Mouse (Mus musculus): ENCODE data around the gene Ccdc62. TPM values are rescaled to one million over a fixed set of nuclear protein-coding genes. Genes with fewer than 3 reads are reported as not detected.

Ccdc62 gene
- total RNA-seq, 2 experiments from 2014 or later = 2.2 TPM

DNA sequence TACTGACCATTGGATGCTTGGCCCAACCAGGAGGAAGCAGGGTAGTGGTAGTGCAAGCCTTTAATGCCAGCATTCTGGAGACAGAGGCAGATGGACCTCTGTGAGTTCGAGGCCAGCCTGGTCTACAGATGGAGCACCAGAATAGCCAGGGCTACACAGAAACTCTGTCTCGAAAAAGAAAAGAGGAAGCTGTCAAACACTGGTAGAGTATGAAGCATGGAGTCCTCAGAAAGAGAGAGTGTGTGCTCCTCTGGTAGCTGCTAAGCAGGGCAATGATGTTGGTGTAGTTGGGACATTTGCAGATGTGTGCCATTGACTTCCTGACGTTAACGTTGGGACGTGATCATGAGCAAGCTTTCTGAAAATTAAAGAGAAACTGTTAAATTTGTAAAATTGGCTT lies 8.0 kb downstream of the Ccdc62 start:
- DNase-seq = no peak

- peak; percentile 18 for DNase-seq
These were observed 16.1 kb downstream of the Ccdc62 start for GRCm38 (mm10) chr5:123946546-123946945.

DNA sequence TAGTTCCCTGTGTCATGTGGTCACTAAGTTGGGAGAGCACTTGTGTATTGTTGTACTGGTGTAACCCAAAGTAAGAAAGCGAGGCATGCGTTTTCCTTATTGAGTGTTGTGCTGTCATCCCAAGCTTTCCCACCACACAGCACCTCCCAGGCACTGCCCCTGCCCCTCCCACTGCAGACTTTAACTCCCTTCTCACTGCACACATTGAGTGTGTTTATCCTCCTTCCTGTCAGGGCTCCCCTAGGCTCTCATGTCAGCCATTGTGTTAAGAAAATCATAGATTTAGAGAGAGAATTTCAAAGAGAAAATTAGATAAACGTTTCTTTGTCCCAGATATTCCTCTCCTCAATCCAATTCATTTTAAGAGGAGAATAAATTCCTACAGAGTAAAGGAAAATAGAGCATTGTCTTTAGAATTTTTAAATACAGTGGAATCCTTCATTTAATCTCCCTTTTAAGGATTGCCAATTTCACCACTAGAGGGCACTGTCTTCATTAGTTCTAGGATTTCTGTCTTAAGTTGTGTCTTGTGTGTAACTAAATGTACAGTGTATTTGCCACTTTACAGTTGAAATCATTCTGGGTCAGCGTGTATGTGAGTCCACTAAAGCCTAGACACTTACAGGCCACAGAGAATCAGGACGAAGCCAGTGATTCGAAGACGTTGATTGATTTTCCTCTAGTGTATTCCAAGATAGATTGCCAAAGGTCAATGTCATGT lies 16.7 kb downstream of the Ccdc62 start:
- no peak for DNase-seq

- no peak for DNase-seq
These were observed 22.0 kb downstream of the Ccdc62 start for GRCm38 (mm10) chr5:123952365-123953045.

DNA sequence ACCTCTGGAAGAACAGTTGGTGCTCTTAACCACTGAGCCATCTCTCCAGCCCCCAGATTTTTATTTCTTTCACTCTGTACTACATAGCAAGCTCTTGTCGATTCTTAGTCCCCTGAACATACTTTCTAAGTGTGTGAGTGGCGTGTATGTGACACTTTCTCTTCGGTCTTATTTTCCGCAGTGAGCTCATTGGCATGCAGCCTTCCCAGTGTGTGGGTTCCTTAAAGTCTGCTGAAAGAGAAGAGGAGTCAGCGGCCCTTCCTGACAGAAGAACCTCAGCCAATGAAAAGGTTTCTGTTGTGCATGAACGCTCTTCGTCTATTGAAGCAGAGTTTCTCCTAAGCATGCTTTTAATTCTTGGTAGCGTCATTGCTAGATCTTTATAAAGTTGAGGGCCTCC lies 26.7 kb downstream of the Ccdc62 start:
- no peak for DNase-seq

DNA sequence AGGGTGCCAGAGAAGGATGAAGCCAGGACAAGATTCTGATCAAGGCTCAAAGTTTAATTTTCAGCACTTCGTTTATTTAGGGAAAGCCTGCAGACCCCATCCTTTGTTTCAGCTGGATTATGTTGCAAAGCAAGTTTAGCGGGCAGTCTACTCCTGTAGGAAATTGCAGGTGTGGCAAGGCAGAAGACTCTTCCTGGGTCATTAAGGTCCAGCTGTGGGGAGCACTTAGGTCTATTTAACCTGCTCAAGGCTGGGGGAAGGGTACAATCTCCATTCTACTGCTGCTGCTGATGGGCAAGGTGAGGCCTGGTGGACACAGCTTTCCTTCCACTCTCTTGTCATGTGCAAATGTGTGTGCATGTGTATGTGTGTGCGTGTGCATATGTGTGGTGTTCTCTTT lies 28.5 kb downstream of the Ccdc62 start:
- DNase-seq = no peak

DNA sequence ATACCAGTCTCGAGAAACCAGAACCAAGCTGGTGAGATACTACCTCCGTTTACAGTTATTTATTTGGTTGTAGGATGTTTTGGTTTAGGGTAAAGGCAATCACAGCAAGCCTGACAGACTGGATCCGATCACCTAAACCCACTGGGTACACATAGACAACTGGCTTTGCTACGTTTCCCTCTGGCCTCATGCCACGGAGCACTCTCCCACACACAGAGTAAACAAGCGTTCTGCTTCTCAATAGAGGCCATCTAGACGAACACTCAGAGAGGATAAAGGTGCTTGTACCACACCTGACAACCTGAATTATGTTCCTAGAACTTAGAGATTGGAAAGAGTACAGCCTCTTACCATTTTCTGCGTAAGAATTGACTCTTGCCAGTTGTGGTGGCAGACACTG lies 29.6 kb downstream of the Ccdc62 start:
- no peak for DNase-seq

GRCm38 (mm10) chr5:123961046-123961445 lies 30.6 kb downstream of the Ccdc62 start:
- no peak for DNase-seq

DNA sequence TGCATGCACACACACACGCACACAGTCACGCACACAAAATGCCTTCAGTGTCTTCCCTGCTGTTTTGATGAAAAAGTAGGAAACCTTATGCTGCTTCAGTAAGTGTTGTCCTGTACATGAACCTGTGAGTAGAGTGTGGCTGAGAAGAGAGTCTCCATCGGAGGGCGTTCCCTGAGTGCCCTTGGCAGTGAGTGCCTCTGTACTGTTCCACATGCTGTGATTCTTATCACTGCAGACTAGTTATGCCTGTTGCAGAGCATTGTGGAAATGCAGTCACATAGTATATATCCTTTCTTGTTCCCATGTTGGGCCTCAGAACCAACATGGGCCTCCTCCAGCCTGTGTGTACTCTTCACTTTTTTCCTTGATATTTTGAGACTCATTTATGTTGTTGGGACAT lies 33.7 kb downstream of the Ccdc62 start:
- DNase-seq = no peak

GRCm38 (mm10) chr5:123966759-123967158 lies 36.3 kb downstream of the Ccdc62 start:
- DNase-seq = no peak

GRCm38 (mm10) chr5:123968468-123968867 lies 38.0 kb downstream of the Ccdc62 start:
- DNase-seq = no peak

- DNase-seq = no peak
These were observed 38.7 kb downstream of the Ccdc62 start for GRCm38 (mm10) chr5:123969216-123969615.

- DNase-seq = no peak
These were observed 40.1 kb downstream of the Ccdc62 start for GRCm38 (mm10) chr5:123970576-123970975.

DNA sequence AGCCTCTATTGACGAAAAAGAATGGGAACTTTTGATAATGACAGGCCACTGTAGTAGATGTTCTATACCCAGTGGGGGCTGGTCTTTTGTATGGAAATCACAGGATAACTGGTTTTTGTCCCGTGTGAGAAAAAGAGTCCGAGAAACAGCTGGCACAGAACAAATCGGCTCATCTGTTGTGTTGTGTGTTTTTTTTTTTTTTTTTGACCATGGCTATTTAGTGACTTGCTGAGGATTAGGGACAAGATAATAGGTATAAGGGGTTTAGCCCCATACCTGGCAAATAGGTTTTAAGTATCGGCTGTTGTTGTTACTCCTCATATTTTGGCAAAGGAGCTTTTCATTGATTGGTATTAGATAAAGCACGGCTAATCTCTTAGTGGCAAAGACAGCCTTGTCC lies 42.0 kb downstream of the Ccdc62 start:
- DNase-seq = no peak

- DNase-seq = peak; percentile 83
These were observed 43.1 kb downstream of the Ccdc62 start, which contains the start of gene Hip1r for GRCm38 (mm10) chr5:123973299-123974178. Hip1r (plus strand) TSS chr5:123973628.

DNA sequence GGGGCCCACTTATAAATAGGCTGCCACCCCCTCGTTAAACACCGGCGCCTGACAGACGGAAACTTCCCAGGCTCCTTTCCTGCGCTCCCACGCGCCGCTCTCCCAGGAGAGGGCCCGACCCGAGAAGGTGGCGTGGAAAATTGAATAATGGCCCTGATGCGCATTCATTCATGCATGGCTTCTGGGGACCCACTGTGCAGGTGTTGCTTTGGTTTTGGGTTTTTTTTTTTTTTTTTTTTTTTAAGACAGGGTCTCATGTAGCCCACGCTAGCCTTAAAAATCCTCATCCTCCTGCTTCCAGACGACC lies 43.7 kb downstream of the Ccdc62 start:
- DNase-seq = no peak

DNA sequence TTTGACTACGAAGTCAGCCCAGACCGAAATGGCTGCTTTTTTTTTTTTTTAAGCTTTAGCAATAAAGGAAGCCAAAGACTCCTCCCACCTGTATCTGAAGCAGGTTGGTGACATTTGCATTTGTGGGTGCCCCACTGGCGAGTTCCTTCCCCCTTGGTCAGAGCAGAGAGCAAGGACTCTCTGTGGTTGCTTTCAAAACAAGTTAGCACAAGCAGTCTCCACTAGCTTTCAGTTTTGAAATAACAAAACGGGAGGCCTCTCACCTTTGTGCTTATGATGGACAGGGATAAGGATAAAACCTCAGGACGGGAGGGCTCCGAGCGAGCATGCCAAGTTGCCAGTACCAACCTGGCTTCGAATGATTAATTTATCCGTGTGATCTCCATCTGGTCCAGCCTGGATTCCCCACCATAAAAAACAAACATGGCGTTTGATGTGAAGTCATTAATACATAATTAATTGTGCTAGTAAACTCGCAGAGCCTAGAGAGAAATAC lies 44.2 kb downstream of the Ccdc62 start:
- DNase-seq = no peak

DNA sequence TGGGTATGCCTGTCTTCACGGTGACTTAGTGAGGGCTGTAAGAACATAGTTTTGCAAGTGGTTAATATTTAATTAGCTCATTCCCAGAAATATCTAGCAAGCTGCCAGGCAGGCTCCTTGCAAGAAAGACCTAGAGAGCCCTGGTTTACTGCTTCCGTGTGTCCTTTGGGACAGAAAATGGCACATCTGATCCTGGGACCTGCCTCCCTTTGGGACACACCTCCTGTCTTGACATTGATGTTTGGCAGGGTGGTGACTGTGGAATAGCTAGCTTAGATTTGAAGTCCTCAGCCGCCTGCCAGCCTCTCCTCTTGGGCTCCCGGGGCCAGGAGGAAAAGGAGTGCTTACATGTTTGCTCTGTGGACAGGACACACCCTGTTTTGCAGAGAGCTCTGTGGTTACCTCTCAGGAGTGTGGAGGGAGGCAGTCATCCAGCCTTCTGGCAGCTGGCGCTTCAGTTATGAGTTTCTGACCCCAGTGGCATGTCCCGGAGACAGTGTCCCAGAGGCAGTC lies 45.2 kb downstream of the Ccdc62 start:
- peak; percentile 28 for DNase-seq

DNA sequence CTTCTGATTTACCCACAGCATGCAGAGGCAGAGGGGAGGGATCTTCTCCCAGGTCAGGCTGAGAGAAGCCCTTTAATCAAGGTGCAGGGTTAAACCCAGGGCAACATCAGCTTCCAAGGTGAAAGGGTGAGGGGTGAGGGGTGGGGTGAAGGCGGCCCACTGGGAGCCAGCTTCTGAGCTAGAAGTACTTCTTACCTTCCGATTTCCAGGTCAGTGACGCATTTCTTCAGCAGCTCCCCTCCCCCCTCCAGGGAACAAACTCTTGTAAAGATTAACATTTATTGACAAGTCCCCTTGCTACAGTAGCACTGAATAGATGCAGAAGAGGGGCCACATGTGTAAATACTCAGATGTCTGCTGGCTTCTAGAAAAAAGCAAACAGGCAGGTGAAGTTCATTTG lies 46.8 kb downstream of the Ccdc62 start:
- no peak for DNase-seq

DNA sequence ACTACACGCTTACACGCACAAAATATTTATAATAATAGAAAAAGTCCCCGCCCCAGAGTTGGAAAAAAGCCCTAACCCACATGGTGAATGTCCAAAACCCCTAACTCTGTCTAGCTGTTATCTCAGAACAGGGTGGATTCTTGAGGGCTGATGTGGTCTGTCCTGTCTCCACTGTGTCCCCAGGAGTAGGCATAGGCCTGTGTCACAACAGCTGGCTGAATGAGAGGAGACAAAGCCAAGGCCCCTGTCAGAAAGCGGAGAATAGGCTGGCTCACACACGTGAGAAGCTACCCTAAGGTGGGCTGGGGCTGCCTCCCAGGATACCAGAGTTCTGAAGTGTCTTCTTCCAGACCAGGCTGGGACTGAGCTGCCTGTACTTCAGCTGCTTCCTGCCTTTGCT lies 47.7 kb downstream of the Ccdc62 start:
- DNase-seq = no peak

DNA sequence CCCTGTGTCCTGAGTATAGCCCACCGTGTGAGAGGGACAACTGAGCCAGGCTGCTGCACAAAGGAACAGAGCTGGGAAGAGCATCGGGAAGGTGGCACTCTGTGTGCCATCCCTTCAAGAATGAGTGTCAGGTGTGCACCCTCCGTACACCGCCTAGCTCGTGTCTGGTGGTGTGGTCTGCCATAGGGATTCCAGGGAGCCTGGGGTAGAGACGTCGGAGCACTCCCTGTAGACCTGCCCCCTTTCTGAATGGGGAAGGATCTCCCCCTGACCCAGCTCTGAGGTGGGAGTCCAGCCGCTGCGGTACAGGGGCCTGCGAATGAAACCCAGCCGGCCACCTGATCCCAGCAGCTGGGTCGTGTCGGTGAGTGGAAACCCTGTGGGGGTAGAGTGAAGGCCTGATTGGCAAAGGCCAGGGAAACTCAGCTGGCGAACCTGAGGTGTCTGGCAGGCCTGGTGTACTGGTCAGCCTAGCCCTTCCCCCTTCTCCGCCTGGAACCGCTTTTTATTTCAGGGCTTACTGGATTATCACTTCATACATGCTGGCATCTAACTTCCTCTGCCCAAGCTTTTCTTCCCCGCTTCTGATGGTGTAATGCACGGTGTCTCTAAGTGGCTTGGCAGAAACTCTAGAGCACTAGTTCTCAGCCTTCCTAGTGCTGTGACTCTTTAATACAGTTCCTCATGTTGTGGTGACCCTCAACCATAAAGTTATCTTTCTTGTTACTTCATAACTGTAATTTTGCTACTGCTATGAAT lies 48.9 kb downstream of the Ccdc62 start:
- DNase-seq = peak; percentile 41

DNA sequence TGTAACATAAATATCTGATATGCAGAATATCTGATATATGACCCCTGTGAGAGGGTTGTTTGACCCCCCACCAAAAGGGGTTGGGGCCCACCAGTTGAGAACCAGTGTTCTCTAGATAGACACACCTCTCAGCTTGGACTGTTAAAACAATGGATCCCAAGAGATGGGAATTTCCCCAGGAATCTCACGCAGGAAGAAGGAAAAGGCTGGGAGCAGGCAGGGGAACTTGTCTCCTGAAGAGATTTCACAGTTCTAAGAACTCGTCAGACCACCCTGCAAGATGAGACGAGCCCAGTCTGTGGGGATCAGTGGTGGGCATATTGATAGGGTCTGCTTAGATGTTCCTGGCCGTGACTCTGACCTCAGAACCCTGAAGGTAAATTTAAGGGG lies 49.5 kb downstream of the Ccdc62 start:
- DNase-seq = no peak

All from heart, postnatal 4 days (tissue).